Mouse (Mus musculus): ENCODE data around the gene Anp32a. TPM values are rescaled to one million over a fixed set of nuclear protein-coding genes. Genes with fewer than 3 reads are reported as not detected.

The Anp32a gene
- total RNA-seq, 2 experiments from 2014 or later: 278 to 279 TPM

GRCm38 (mm10) chr9:62363619-62364018 lies 22.5 kb downstream of the Anp32a start:
- peak; percentile 86 to 90 for DNase-seq (ENCODE audit: extremely low spot score in 1 of 2, low spot score in 2 of 2)
- intact Hi-C loops (cut with DNase I): loop anchor here (2.0 kb wide), 1 partner anchor 21 kb away; no protein-coding TSS in a partner anchor
- no peak; the same call in 1 of the 2 replicates for TF ChIP-seq CTCF (IDR thresholded peaks at IDR 0.05)
- Histone ChIP-seq H3K27ac (peak overlapping the region; percentile 83), H3K4me3 (peak overlapping the region; percentile 41)

GRCm38 (mm10) chr9:62364216-62364615 lies 23.1 kb downstream of the Anp32a start:
- intact Hi-C loops (cut with DNase I): no loop called here
- Histone ChIP-seq H3K27ac (peak overlapping the region; percentile 83), H3K4me3 (no peak overlapping the region)
- TF ChIP-seq CTCF (IDR thresholded peaks at IDR 0.05): no peak
- no peak for DNase-seq (ENCODE audit: extremely low spot score in 1 of 2, low spot score in 2 of 2)

- H3K4me3 ChIP-seq: no peak overlapping the region
- no peak for TF ChIP-seq CTCF (IDR thresholded peaks at IDR 0.05)
- DNase-seq (ENCODE audit: extremely low spot score in 1 of 2, low spot score in 2 of 2): no peak
- intact Hi-C loops (cut with DNase I): no loop called here
- H3K27ac ChIP-seq: peak overlapping the region; percentile 54
Measured at GRCm38 (mm10) chr9:62364831-62365230, 23.7 kb downstream of the Anp32a start.

GRCm38 (mm10) chr9:62365326-62366080 lies 24.4 kb downstream of the Anp32a start:
- H3K27ac ChIP-seq: peak overlapping the region; percentile 54

GRCm38 (mm10) chr9:62366478-62367458 lies 25.7 kb downstream of the Anp32a start:
- peak overlapping the region; percentile 81 for H3K27ac ChIP-seq
- DNase-seq (ENCODE audit: extremely low spot score in 1 of 2, low spot score in 2 of 2): no peak
- intact Hi-C loops (cut with DNase I): no loop called here
- no peak for TF ChIP-seq CTCF (IDR thresholded peaks at IDR 0.05)
- H3K4me3 ChIP-seq: no peak overlapping the region

More at GRCm38 (mm10) chr9:62365326-62366080, 24.4 kb downstream of the Anp32a start:
- H3K4me3 ChIP-seq: no peak overlapping the region
- no peak for TF ChIP-seq CTCF (IDR thresholded peaks at IDR 0.05)
- intact Hi-C loops (cut with DNase I): no loop called here
- no peak for DNase-seq (ENCODE audit: extremely low spot score in 1 of 2, low spot score in 2 of 2)

- H3K4me3 ChIP-seq: no peak overlapping the region
- H3K27ac ChIP-seq: peak overlapping the region; percentile 81
- TF ChIP-seq CTCF (IDR thresholded peaks at IDR 0.05): no peak
- intact Hi-C loops (cut with DNase I): no loop called here
- no peak for DNase-seq (ENCODE audit: extremely low spot score in 1 of 2, low spot score in 2 of 2)
Measured at GRCm38 (mm10) chr9:62367510-62368071, 26.5 kb downstream of the Anp32a start.

- no peak for DNase-seq (ENCODE audit: extremely low spot score in 1 of 2, low spot score in 2 of 2)
- TF ChIP-seq CTCF (IDR thresholded peaks at IDR 0.05): no peak
- Histone ChIP-seq H3K4me3 (no peak overlapping the region), H3K27ac (peak overlapping the region; percentile 81)
- intact Hi-C loops (cut with DNase I): no loop called here
Measured at GRCm38 (mm10) chr9:62368256-62368905, 27.3 kb downstream of the Anp32a start.

GRCm38 (mm10) chr9:62369172-62369571 lies 28.1 kb downstream of the Anp32a start:
- Histone ChIP-seq H3K27ac (no peak overlapping the region; the same call in 1 of the 2 replicates), H3K4me3 (no peak overlapping the region)
- no peak for DNase-seq (ENCODE audit: extremely low spot score in 1 of 2, low spot score in 2 of 2)
- intact Hi-C loops (cut with DNase I): no loop called here
- TF ChIP-seq CTCF (IDR thresholded peaks at IDR 0.05): no peak

GRCm38 (mm10) chr9:62370186-62370585 lies 29.1 kb downstream of the Anp32a start:
- Histone ChIP-seq H3K27ac (no peak overlapping the region), H3K4me3 (no peak overlapping the region)
- no peak for TF ChIP-seq CTCF (IDR thresholded peaks at IDR 0.05)
- DNase-seq (ENCODE audit: extremely low spot score in 1 of 2, low spot score in 2 of 2): no peak
- intact Hi-C loops (cut with DNase I): no loop called here

GRCm38 (mm10) chr9:62370648-62371280 lies 29.7 kb downstream of the Anp32a start:
- no peak; the same call in 1 of the 2 replicates for TF ChIP-seq CTCF (IDR thresholded peaks at IDR 0.05)
- intact Hi-C loops (cut with DNase I): no loop called here
- no peak overlapping the region for H3K4me3 ChIP-seq
- no peak for DNase-seq (ENCODE audit: extremely low spot score in 1 of 2, low spot score in 2 of 2)
- H3K27ac ChIP-seq: no peak overlapping the region
